Mouse (Mus musculus) spleen, postnatal 14 days (tissue): ENCODE results near the gene Pgls.

ENCODE experiments used
- DNase-seq, 2 experiments: peaks; one replicate each; pipeline ENCODE4 v3.0.0; 2021 to 2022; ENCODE audit warnings: low spot score in 2 of 2

Pgls gene

GRCm38 (mm10) chr8:71591471-71592373 lies at the start of gene Pgls:
Pgls (plus strand) TSS chr8:71592176.
- peak; percentile 85 to 87 for DNase-seq

GRCm38 (mm10) chr8:71542632-71543343 lies 49.2 kb upstream of the Pgls start, which contains the start of gene Mvb12a:
Mvb12a (plus strand) TSS chr8:71542922.
- peak; percentile 80 to 87 for DNase-seq

- DNase-seq, result no peak
Measured at GRCm38 (mm10) chr8:71543755-71544154, 48.2 kb upstream of the Pgls start.

- no peak for DNase-seq
Measured at GRCm38 (mm10) chr8:71545053-71545452, 46.9 kb upstream of the Pgls start.

GRCm38 (mm10) chr8:71547590-71547989 lies 44.4 kb upstream of the Pgls start:
- DNase-seq, result no peak

- DNase-seq, result no peak
Measured at GRCm38 (mm10) chr8:71550754-71551153, 41.2 kb upstream of the Pgls start.

- no peak for DNase-seq
Measured at GRCm38 (mm10) chr8:71552770-71553169, 39.2 kb upstream of the Pgls start.

GRCm38 (mm10) chr8:71554001-71554400 lies 38.0 kb upstream of the Pgls start:
- no peak for DNase-seq

- no peak for DNase-seq
Measured at GRCm38 (mm10) chr8:71554644-71555043, 37.3 kb upstream of the Pgls start.

GRCm38 (mm10) chr8:71558071-71558957 lies 33.7 kb upstream of the Pgls start, which contains the start of gene Tmem221:
Tmem221 (minus strand) TSS chr8:71558871.
- DNase-seq, result no peak

GRCm38 (mm10) chr8:71558958-71559690 lies 32.9 kb upstream of the Pgls start:
- peak; percentile 56 to 66 for DNase-seq

GRCm38 (mm10) chr8:71560071-71560470 lies 31.9 kb upstream of the Pgls start:
- no peak for DNase-seq

- DNase-seq, result no peak
Measured at GRCm38 (mm10) chr8:71560765-71561164, 31.2 kb upstream of the Pgls start.

GRCm38 (mm10) chr8:71561401-71561800 lies 30.6 kb upstream of the Pgls start:
- peak in 1 of 2 experiments; percentile 45 for DNase-seq

- peak; percentile 68 to 84 for DNase-seq
Measured at GRCm38 (mm10) chr8:71562751-71563150, 29.2 kb upstream of the Pgls start.

GRCm38 (mm10) chr8:71563992-71564391 lies 28.0 kb upstream of the Pgls start:
- DNase-seq, result no peak

GRCm38 (mm10) chr8:71566501-71566900 lies 25.5 kb upstream of the Pgls start, which contains the start of gene Nxnl1:
Nxnl1 (minus strand) TSS chr8:71566601.
- DNase-seq, result no peak

- no peak for DNase-seq
Measured at GRCm38 (mm10) chr8:71567587-71567986, 24.4 kb upstream of the Pgls start.

GRCm38 (mm10) chr8:71568387-71568937 lies 23.5 kb upstream of the Pgls start, which contains the start of gene Slc27a1:
Slc27a1 (plus strand) TSS chr8:71568882.
- DNase-seq, result no peak

- DNase-seq, result no peak
Measured at GRCm38 (mm10) chr8:71568941-71569340, 23.0 kb upstream of the Pgls start.
